8 mouse cellular contexts compared by ENCODE assay signal in genomic region chr17:33910346-33911051, GRCm38 (mm10). TPM values are rescaled to one million over a fixed set of nuclear protein-coding genes. Genes with fewer than 3 reads are reported as not detected.
DNase-seq lines count a peak whose midpoint lies in the region; ATAC-seq and TF ChIP-seq lines count a peak whose summit lies in the region.

No protein-coding gene starts in this region.

- H3K27ac ChIP-seq in testis, adult 2 months (ENCODE audit: control insufficient read depth, insufficient read depth, low read depth, low read length), result peak overlapping the region; percentile 88
- H3K27ac ChIP-seq in limb, embryonic 10.5 days, result peak overlapping the region; percentile 92; the same call in 1 of the 2 replicates
- no peak overlapping the region for H3K27ac ChIP-seq in stomach, embryonic 14.5 days (ENCODE audit: low read length)

- DNase-seq in cerebellum, adult 11 months, result peak; percentile 33
- no peak for DNase-seq in cerebellum, postnatal 25 days
- DNase-seq in testis, postnatal 14 days (ENCODE audit: low spot score), result no peak
- no peak for DNase-seq in limb, embryonic 10.5 days (ENCODE audit: low spot score)
- no peak for DNase-seq in frontal cortex, postnatal 36 days (ENCODE audit: low spot score in 2 of 2)
- DNase-seq in gastrocnemius, adult 8-10 months (ENCODE audit: low spot score in 2 of 2), result no peak

- peak overlapping the region; percentile 89; the same call in 1 of the 2 replicates for H3K9ac ChIP-seq in stomach, embryonic 14.5 days (replicated peaks; ENCODE audit: low read depth, low read length)

- ATAC-seq in stomach, embryonic 14.5 days (ENCODE audit: insufficient number of reproducible peaks, insufficient read depth, low FRiP score, low read depth), result no peak

- peaks cover 23% of the 10 kb centered on the region for H3K4me1 ChIP-seq in testis, adult 2 months (ENCODE audit: control insufficient read depth, insufficient read depth, low read length)
- H3K4me1 ChIP-seq in limb, embryonic 10.5 days, result peaks cover 31% of the 10 kb centered on the region
- peaks cover 14% of the 10 kb centered on the region for H3K4me1 ChIP-seq in stomach, embryonic 14.5 days (ENCODE audit: control insufficient read depth, insufficient read depth, low read length)

- H3K36me3 ChIP-seq in testis, adult 2 months (ENCODE audit: control insufficient read depth, insufficient read depth, low read length), result peaks cover 14% of the 10 kb centered on the region
- H3K36me3 ChIP-seq in limb, embryonic 10.5 days, result peaks cover 50% of the 10 kb centered on the region
- peaks cover 37% of the 10 kb centered on the region for H3K36me3 ChIP-seq in stomach, embryonic 14.5 days (ENCODE audit: control insufficient read depth, insufficient read depth, low read length)

- H3K9me3 ChIP-seq in limb, embryonic 10.5 days (replicated peaks), result no peaks in the 10 kb centered on the region
- no peaks in the 10 kb centered on the region for H3K9me3 ChIP-seq in stomach, embryonic 14.5 days (ENCODE audit: control insufficient read depth, low read depth, low read length)

- no peak for TF ChIP-seq POLR2A in testis, adult 2 months (IDR thresholded peaks at IDR 0.05; ENCODE audit: control insufficient read depth, low read depth, low read length)

- no peaks in the 10 kb centered on the region for H3K27me3 ChIP-seq in testis, adult 2 months (ENCODE audit: control insufficient read depth, insufficient read depth, low read length)
- H3K27me3 ChIP-seq in limb, embryonic 10.5 days (ENCODE audit: low read depth, poor library complexity, severe bottlenecking), result no peaks in the 10 kb centered on the region
- H3K27me3 ChIP-seq in stomach, embryonic 14.5 days (ENCODE audit: control insufficient read depth, insufficient read depth, low read length), result no peaks in the 10 kb centered on the region

- peak overlapping the region; percentile 45 for H3K4me2 ChIP-seq in stomach, embryonic 14.5 days (replicated peaks; ENCODE audit: low read depth, low read length)

- peak overlapping the region; percentile 85 for H3K4me3 ChIP-seq in testis, adult 2 months (ENCODE audit: control insufficient read depth, low read depth, low read length)
- H3K4me3 ChIP-seq in limb, embryonic 10.5 days, result peak overlapping the region; percentile 87
- H3K4me3 ChIP-seq in stomach, embryonic 14.5 days (ENCODE audit: low read depth, low read length), result peak overlapping the region; percentile 95

- WGBS in limb, embryonic 10.5 days, result 56% methylated on average over 11 of the region's 11 CpGs
- 46% methylated on average over 11 of the region's 11 CpGs for WGBS in stomach, embryonic 14.5 days

- TF ChIP-seq CTCF in testis, adult 2 months (IDR thresholded peaks at IDR 0.05; ENCODE audit: control insufficient read depth, insufficient read depth, insufficient replicate concordance, low read depth, low read length), result no peak

RNA-seq across cellular contexts. Expression of gene Daxx, which starts 1.3 kb away (rescaled TPM):
- polyA plus RNA-seq in testis, adult 2 months (2012; rRNA removed), result 157 and 183 TPM in 2 replicates
- polyA plus RNA-seq in limb, embryonic 10.5 days (2016; fragmentation: Nextera tagmentation; extraction: Ambion mirVana), result 88.1 and 92.2 TPM in 2 replicates
- polyA plus RNA-seq in stomach, embryonic 14.5 days (2014; fragmentation: Nextera tagmentation; extraction: Ambion mirVana), result 39.2 and 44.6 TPM in 2 replicates
- 10 to 100 TPM; 14.1 to 18.5 (median 16.1) TPM for total RNA-seq in gastrocnemius, adult 8-10 months (2022)

RNA-seq across cellular contexts. Expression of gene Tapbp, which starts 5.2 kb away (rescaled TPM):
- 71.7 and 80.8 TPM in 2 replicates for polyA plus RNA-seq in testis, adult 2 months (2012; rRNA removed)
- polyA plus RNA-seq in limb, embryonic 10.5 days (2016; fragmentation: Nextera tagmentation; extraction: Ambion mirVana), result 9.2 and 16.0 TPM in 2 replicates
- 45.3 and 47.9 TPM in 2 replicates for polyA plus RNA-seq in stomach, embryonic 14.5 days (2014; fragmentation: Nextera tagmentation; extraction: Ambion mirVana)
- total RNA-seq in gastrocnemius, adult 8-10 months (2022), result 10 to 100 TPM; 35.3 to 41.1 (median 38.3) TPM

RNA-seq across cellular contexts. Expression of gene Zbtb22, which starts 5.2 kb away (rescaled TPM):
- polyA plus RNA-seq in testis, adult 2 months (2012; rRNA removed), result 65.0 and 66.5 TPM in 2 replicates
- 20.2 and 23.2 TPM in 2 replicates for polyA plus RNA-seq in limb, embryonic 10.5 days (2016; fragmentation: Nextera tagmentation; extraction: Ambion mirVana)
- polyA plus RNA-seq in stomach, embryonic 14.5 days (2014; fragmentation: Nextera tagmentation; extraction: Ambion mirVana), result 9.4 and 10.4 TPM in 2 replicates
- 10 to 100 TPM; 14.5 to 18.7 (median 17.1) TPM for total RNA-seq in gastrocnemius, adult 8-10 months (2022)

RNA-seq across cellular contexts. Expression of gene Platr17, which starts 5.6 kb away (rescaled TPM):
- polyA plus RNA-seq in testis, adult 2 months (2012; rRNA removed), result not detected in 2 replicates
- polyA plus RNA-seq in limb, embryonic 10.5 days (2016; fragmentation: Nextera tagmentation; extraction: Ambion mirVana), result 0.20 and 0.38 TPM in 2 replicates
- 0.54 and 1.00 TPM in 2 replicates for polyA plus RNA-seq in stomach, embryonic 14.5 days (2014; fragmentation: Nextera tagmentation; extraction: Ambion mirVana)
- total RNA-seq in gastrocnemius, adult 8-10 months (2022), result not detected

RNA-seq across cellular contexts. Expression of gene Rgl2, which starts 18.8 kb away (rescaled TPM):
- polyA plus RNA-seq in testis, adult 2 months (2012; rRNA removed), result 83.4 and 93.0 TPM in 2 replicates
- polyA plus RNA-seq in limb, embryonic 10.5 days (2016; fragmentation: Nextera tagmentation; extraction: Ambion mirVana), result 43.2 and 43.9 TPM in 2 replicates
- 38.4 and 39.8 TPM in 2 replicates for polyA plus RNA-seq in stomach, embryonic 14.5 days (2014; fragmentation: Nextera tagmentation; extraction: Ambion mirVana)
- total RNA-seq in gastrocnemius, adult 8-10 months (2022), result 10 to 100 TPM; 20.3 to 26.3 (median 23.6) TPM
